Mouse (Mus musculus) liver, embryonic 11.5 days (tissue): Measurements from ENCODE around the gene Mef2c. TPM values are rescaled to one million over a fixed set of nuclear protein-coding genes. Genes with fewer than 3 reads are reported as not detected.

Source experiments
- ATAC-seq: fragments of 200-750 bp; cut with Nextera tagmentation; replicated peaks from 2 replicates; pipeline ENCODE4 v1.8.0; 2017; ENCODE audit warnings: moderate number of reproducible peaks, mild to moderate bottlenecking, moderate TSS enrichment, moderate library complexity; ENCODE audit not compliant: low FRiP score
- DNase-seq: peaks from one replicate; pipeline ENCODE4 v3.0.0-alpha.2; 2017; ENCODE audit warnings: low spot score
- H3K27ac ChIP-seq: fragments of 300-500 bp; sonication (generic); 2 replicates; pipeline ENCODE4 v1.5.1; 2014; ENCODE audit warnings: mild to moderate bottlenecking, low read depth, low read length, control low read depth
- H3K27me3 ChIP-seq: fragments of 300-500 bp; sonication (generic); replicated peaks from 2 replicates; pipeline ENCODE4 v1.6.1; 2014; ENCODE audit warnings: low read length, mixed read lengths; ENCODE audit not compliant: control insufficient read depth, insufficient read depth
- H3K36me3 ChIP-seq: fragments of 300-500 bp; sonication (generic); 2 replicates; pipeline ENCODE4 v1.6.1; 2014; ENCODE audit warnings: mild to moderate bottlenecking, low read length, moderate library complexity, mixed read lengths; ENCODE audit not compliant: control insufficient read depth, insufficient read depth
- H3K4me1 ChIP-seq: fragments of 300-500 bp; sonication (generic); replicated peaks from 2 replicates; pipeline ENCODE4 v1.6.1; 2014; ENCODE audit warnings: low read length, mixed read lengths; ENCODE audit not compliant: control insufficient read depth, insufficient read depth
- H3K4me2 ChIP-seq: fragments of 300-500 bp; sonication (generic); 2 replicates; pipeline ENCODE4 v1.6.1; 2014; ENCODE audit warnings: mild to moderate bottlenecking, control low read depth, moderate library complexity
- H3K4me3 ChIP-seq: fragments of 300-500 bp; sonication (generic); 2 replicates; pipeline ENCODE4 v1.5.1; 2014; ENCODE audit warnings: low read depth, low read length, control low read depth
- H3K9ac ChIP-seq: fragments of 300-500 bp; sonication (generic); 2 replicates; pipeline ENCODE4 v1.6.1; 2014; ENCODE audit warnings: low read depth, low read length, control low read depth
- H3K9me3 ChIP-seq: fragments of 300-500 bp; sonication (generic); 2 replicates; pipeline ENCODE4 v1.6.1; 2016; ENCODE audit warnings: low read length, inconsistent platforms, mixed read lengths; ENCODE audit not compliant: control insufficient read depth
- WGBS: fragments of 180-500 bp; shearing (Covaris S2); extraction: QIAGEN DNeasy Blood & Tissue Kit; methylation state at CpG from one replicate; pipeline ENCODE4 v1.1.7; 2014; 5-methylcytosine and 5-hydroxymethylcytosine counted together
- polyA plus RNA-seq: library from polyadenylated mRNA; unstranded; fragments of >200 nt; fragmentation: Nextera tagmentation; extraction: Ambion mirVana; gene quantifications from 2 replicates; pipeline ENCODE4 v1.2.1, GENCODE M21; 2014

Mef2c gene
- polyA plus RNA-seq, 1 experiment from 2014 or later: 46.0 TPM

- Histone ChIP-seq H3K9ac (no peak overlapping the region), H3K9me3 (no peaks in the 10 kb centered on the region), H3K36me3 (no peaks in the 10 kb centered on the region), H3K4me3 (no peak overlapping the region), H3K4me1 (no peaks in the 10 kb centered on the region), H3K4me2 (peak overlapping the region; percentile 36; the same call in 1 of the 2 replicates), H3K27me3 (peaks cover 91% of the 10 kb centered on the region), H3K27ac (no peak overlapping the region)
- ATAC-seq (peak; percentile 6; the same call in 1 of the 2 replicates), DNase-seq (no peak)
- 5% methylated on average over 14 of the region's 14 CpGs for WGBS
These were observed 211.5 kb downstream of the Mef2c start for GRCm38 (mm10) chr13:83715308-83715785.

DNA sequence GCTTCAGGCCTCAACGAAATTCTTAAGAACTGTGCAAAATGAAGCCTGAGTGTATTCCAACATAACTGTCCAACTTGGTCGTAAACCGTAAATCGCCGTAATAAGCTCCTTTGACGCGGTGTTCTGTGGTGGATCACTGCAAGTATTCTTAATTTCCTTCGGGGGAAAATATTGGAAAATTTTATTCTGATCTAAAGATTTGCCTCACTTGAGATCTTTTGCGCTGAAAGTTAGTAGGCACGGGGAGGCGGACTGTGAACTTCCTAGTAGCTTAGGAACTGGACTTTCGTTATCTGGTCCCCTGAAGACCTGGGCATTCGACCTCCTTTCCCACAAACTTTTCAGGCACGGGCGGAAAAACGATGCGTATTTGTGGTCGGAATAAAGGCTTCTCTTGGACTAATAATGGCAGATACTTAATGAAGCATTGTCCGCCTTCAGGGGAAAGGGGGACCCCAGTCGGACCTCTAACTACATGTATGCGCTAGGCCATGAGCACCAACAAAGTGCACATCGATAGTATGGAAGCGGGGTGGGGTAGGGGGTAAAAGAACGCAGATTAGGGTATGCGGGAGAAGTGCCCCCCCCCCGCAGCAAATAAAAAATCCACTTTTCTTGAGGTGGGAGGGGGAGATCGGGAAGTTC lies 212.3 kb downstream of the Mef2c start:
- no peak for ATAC-seq
- H3K36me3 ChIP-seq: no peaks in the 10 kb centered on the region
- no peaks in the 10 kb centered on the region for H3K9me3 ChIP-seq
- peaks cover 98% of the 10 kb centered on the region for H3K27me3 ChIP-seq
- H3K4me3 ChIP-seq: no peak overlapping the region
- WGBS: 5% methylated on average over 27 of the region's 27 CpGs
- H3K27ac ChIP-seq: no peak overlapping the region
- no peak for DNase-seq
- H3K9ac ChIP-seq: no peak overlapping the region
- no peaks in the 10 kb centered on the region for H3K4me1 ChIP-seq
- no peak overlapping the region for H3K4me2 ChIP-seq
